In the genomic region with DNA sequence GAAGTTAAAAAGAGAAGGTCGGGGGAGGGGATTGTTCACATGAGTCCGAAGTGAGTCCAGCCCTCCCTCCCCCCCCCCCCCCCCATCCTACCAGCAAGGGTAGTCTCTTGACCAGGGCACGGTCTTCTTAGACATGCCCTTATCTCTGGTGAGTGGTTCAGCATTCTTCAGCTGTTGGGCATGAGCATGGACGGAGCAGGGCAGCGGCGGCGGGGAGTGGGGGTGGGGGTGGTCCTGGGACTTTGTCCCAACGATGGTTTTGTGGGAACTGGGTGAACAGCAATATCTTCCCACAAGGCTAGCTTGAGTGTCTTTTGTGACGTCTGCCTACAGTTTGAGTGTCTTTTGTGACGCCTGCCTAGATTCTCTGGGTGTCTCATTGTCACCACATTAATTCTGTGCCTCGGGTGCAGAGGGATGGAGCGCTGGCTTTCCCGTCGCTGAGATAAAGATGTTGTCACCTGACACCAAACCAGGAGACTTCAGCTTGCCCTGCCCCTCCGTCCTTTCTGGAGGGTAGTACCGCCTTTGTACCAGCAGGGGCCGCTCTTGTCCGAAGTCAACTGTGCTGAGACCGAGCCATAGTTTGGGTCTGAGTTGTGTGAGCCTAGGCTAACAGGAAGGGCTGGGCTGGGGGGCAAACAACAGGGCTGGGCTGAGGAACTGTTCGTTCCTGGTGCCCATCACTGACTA, we compare ENCODE assay signal across 8 mouse cellular contexts. TPM values are rescaled to one million over a fixed set of nuclear protein-coding genes. Genes with fewer than 3 reads are reported as not detected.
A peak's percentile ranks its signal among the peaks of the same experiment; 100 is the strongest.
DNase-seq lines count a peak whose midpoint lies in the region; ATAC-seq and TF ChIP-seq lines count a peak whose summit lies in the region.

No protein-coding gene starts in this region.

- no peaks in the 10 kb centered on the region for H3K36me3 ChIP-seq in E14TG2a.4 (ENCODE audit: insufficient read depth, low read length)
- H3K36me3 ChIP-seq in forebrain, embryonic 13.5 days (ENCODE audit: poor library complexity, severe bottlenecking): no peaks in the 10 kb centered on the region
- no peaks in the 10 kb centered on the region for H3K36me3 ChIP-seq in liver, postnatal 0 days (replicated peaks; ENCODE audit: insufficient read depth, low read length)
- no peaks in the 10 kb centered on the region for H3K36me3 ChIP-seq in neural tube, embryonic 13.5 days
- no peaks in the 10 kb centered on the region for H3K36me3 ChIP-seq in testis, adult 2 months (ENCODE audit: control insufficient read depth, insufficient read depth, low read length)

- TF ChIP-seq EP300 in liver, postnatal 0 days (IDR thresholded peaks at IDR 0.05; ENCODE audit: low read depth): no peak

- no peak overlapping the region for H3K27ac ChIP-seq in forebrain, embryonic 13.5 days
- H3K27ac ChIP-seq in liver, postnatal 0 days (ENCODE audit: low read depth): no peak overlapping the region; the same call in 1 of the 2 replicates
- no peak overlapping the region; the same call in 1 of the 2 replicates for H3K27ac ChIP-seq in neural tube, embryonic 13.5 days (replicated peaks)
- peak overlapping the region; percentile 71 for H3K27ac ChIP-seq in testis, adult 2 months (ENCODE audit: control insufficient read depth, insufficient read depth, low read depth, low read length)

- H3K27me3 ChIP-seq in E14TG2a.4 (ENCODE audit: insufficient read depth, low read length): no peaks in the 10 kb centered on the region
- 0 out of 2 replicates have a peak, but pooled peaks cover 2% of the 10 kb centered on the region for H3K27me3 ChIP-seq in forebrain, embryonic 13.5 days
- H3K27me3 ChIP-seq in liver, postnatal 0 days (ENCODE audit: insufficient read depth, low read length): no peaks in the 10 kb centered on the region
- H3K27me3 ChIP-seq in neural tube, embryonic 13.5 days: no peaks in the 10 kb centered on the region
- H3K27me3 ChIP-seq in testis, adult 2 months (ENCODE audit: control insufficient read depth, insufficient read depth, low read length): no peaks in the 10 kb centered on the region

- ATAC-seq in forebrain, embryonic 13.5 days: peak; percentile 92
- peak; percentile 84 for ATAC-seq in liver, postnatal 0 days
- ATAC-seq in neural tube, embryonic 13.5 days (ENCODE audit: low read depth): peak; percentile 93

- under 1% methylated on average over 19 of the region's 20 CpGs for WGBS in forebrain, embryonic 13.5 days
- under 1% methylated on average over 20 of the region's 20 CpGs for WGBS in liver, postnatal 0 days (ENCODE audit: insufficient replicate concordance)
- 1% methylated on average over 20 of the region's 20 CpGs for whole genome bisulfite sequencing in neural tube, embryonic 13.5 days

- H3K9ac ChIP-seq in forebrain, embryonic 13.5 days: peak overlapping the region; percentile 60
- no peak overlapping the region for H3K9ac ChIP-seq in liver, postnatal 0 days (replicated peaks)
- H3K9ac ChIP-seq in neural tube, embryonic 13.5 days: peak overlapping the region; percentile 59

- DNase-seq in c-Kit-positive CD71-positive TER-119-negative erythroid progenitor cells, embryonic 14.5 days (ENCODE audit: low read depth): peak; percentile 88
- peak; percentile 94 to 96 for DNase-seq in heart, postnatal 10 days
- DNase-seq in kidney, postnatal 4 days: peak; percentile 91 to 92
- DNase-seq in liver, postnatal 0 days: peak; percentile 90

- no peaks in the 10 kb centered on the region for H3K9me3 ChIP-seq in E14TG2a.4 (ENCODE audit: low read length)
- H3K9me3 ChIP-seq in forebrain, embryonic 13.5 days (replicated peaks): no peaks in the 10 kb centered on the region
- H3K9me3 ChIP-seq in liver, postnatal 0 days (ENCODE audit: low read length): no peaks in the 10 kb centered on the region
- no peaks in the 10 kb centered on the region for H3K9me3 ChIP-seq in neural tube, embryonic 13.5 days

- H3K4me2 ChIP-seq in forebrain, embryonic 13.5 days: peak overlapping the region; percentile 60
- peak overlapping the region; percentile 49 for H3K4me2 ChIP-seq in liver, postnatal 0 days (ENCODE audit: low read depth, low read length)
- H3K4me2 ChIP-seq in neural tube, embryonic 13.5 days: peak overlapping the region; percentile 58

- peak; percentile 100 for TF ChIP-seq CTCF in E14TG2a.4 (conservative IDR thresholded peaks at IDR 0.05; ENCODE audit: low read length)
- TF ChIP-seq CTCF in liver, postnatal 0 days (IDR thresholded peaks at IDR 0.05; ENCODE audit: low read depth): peak; percentile 99
- TF ChIP-seq CTCF in testis, adult 2 months (IDR thresholded peaks at IDR 0.05; ENCODE audit: control insufficient read depth, insufficient read depth, insufficient replicate concordance, low read depth, low read length): peak; percentile 97

- intact Hi-C loops in heart, postnatal 10 days (cut with DNase I): loop anchor here (1.0 to 2.0 kb wide), 2 partner anchors 26 to 33 kb away; no protein-coding TSS in a partner anchor

- peak overlapping the region; percentile 74 for H3K4me3 ChIP-seq in E14TG2a.4 (replicated peaks; ENCODE audit: low read length)
- H3K4me3 ChIP-seq in forebrain, embryonic 13.5 days: peak overlapping the region; percentile 27
- H3K4me3 ChIP-seq in liver, postnatal 0 days (ENCODE audit: low read depth, low read length): 0 out of 2 replicates have a peak overlapping the region, but pooled peaks have one; percentile 3
- peak overlapping the region; percentile 30 for H3K4me3 ChIP-seq in neural tube, embryonic 13.5 days
- peak overlapping the region; percentile 80 for H3K4me3 ChIP-seq in testis, adult 2 months (ENCODE audit: control insufficient read depth, low read depth, low read length)

- TF ChIP-seq POLR2A in testis, adult 2 months (IDR thresholded peaks at IDR 0.05; ENCODE audit: control insufficient read depth, low read depth, low read length): peak; percentile 68; the same call in 1 of the 2 replicates

- H3K4me1 ChIP-seq in E14TG2a.4 (replicated peaks; ENCODE audit: low read depth, low read length): peaks cover 53% of the 10 kb centered on the region
- H3K4me1 ChIP-seq in forebrain, embryonic 13.5 days: peaks cover 12% of the 10 kb centered on the region
- peaks cover 5% of the 10 kb centered on the region; the same call in 1 of the 2 replicates for H3K4me1 ChIP-seq in liver, postnatal 0 days (ENCODE audit: insufficient read depth)
- peaks cover 12% of the 10 kb centered on the region; the same call in 1 of the 2 replicates for H3K4me1 ChIP-seq in neural tube, embryonic 13.5 days (replicated peaks)
- H3K4me1 ChIP-seq in testis, adult 2 months (ENCODE audit: control insufficient read depth, insufficient read depth, low read length): no peaks in the 10 kb centered on the region; the same call in 1 of the 2 replicates

RNA-seq across cellular contexts. Expression of gene Arhgef2, which starts 1.4 kb away (rescaled TPM):
- 151 and 162 TPM in 2 replicates for polyA plus RNA-seq in forebrain, embryonic 13.5 days (2015; fragmentation: Nextera tagmentation; extraction: Ambion mirVana)
- 10 to 100 TPM; 89.5 to 96.3 TPM for total RNA-seq in heart, postnatal 10 days (2021)
- 13.7 and 13.8 TPM in 2 replicates for polyA plus RNA-seq in liver, postnatal 0 days (2015; fragmentation: Nextera tagmentation; extraction: Ambion mirVana)
- polyA plus RNA-seq in neural tube, embryonic 13.5 days (2015; fragmentation: Nextera tagmentation; extraction: Ambion mirVana): 146 and 157 TPM in 2 replicates
- 512 and 614 TPM in 2 replicates for polyA plus RNA-seq in testis, adult 2 months (2012; rRNA removed)

RNA-seq across cellular contexts. Expression of gene Ssr2, which starts 31.5 kb away (rescaled TPM):
- 139 and 143 TPM in 2 replicates for polyA plus RNA-seq in forebrain, embryonic 13.5 days (2015; fragmentation: Nextera tagmentation; extraction: Ambion mirVana)
- total RNA-seq in heart, postnatal 10 days (2021): 100 to 1,000 TPM; 127 to 130 TPM
- polyA plus RNA-seq in liver, postnatal 0 days (2015; fragmentation: Nextera tagmentation; extraction: Ambion mirVana): 141 and 155 TPM in 2 replicates
- polyA plus RNA-seq in neural tube, embryonic 13.5 days (2015; fragmentation: Nextera tagmentation; extraction: Ambion mirVana): 157 and 164 TPM in 2 replicates
- 128 and 161 TPM in 2 replicates for polyA plus RNA-seq in testis, adult 2 months (2012; rRNA removed)

RNA-seq across cellular contexts. Expression of gene Rxfp4, which starts 45.7 kb away (rescaled TPM):
- not detected in 2 replicates for polyA plus RNA-seq in forebrain, embryonic 13.5 days (2015; fragmentation: Nextera tagmentation; extraction: Ambion mirVana)
- total RNA-seq in heart, postnatal 10 days (2021): not detected
- polyA plus RNA-seq in liver, postnatal 0 days (2015; fragmentation: Nextera tagmentation; extraction: Ambion mirVana): not detected in 2 replicates
- polyA plus RNA-seq in neural tube, embryonic 13.5 days (2015; fragmentation: Nextera tagmentation; extraction: Ambion mirVana): not detected in 2 replicates
- not detected in 2 replicates for polyA plus RNA-seq in testis, adult 2 months (2012; rRNA removed)

RNA-seq across cellular contexts. Expression of gene Ubqln4, which starts 53.7 kb away (rescaled TPM):
- polyA plus RNA-seq in forebrain, embryonic 13.5 days (2015; fragmentation: Nextera tagmentation; extraction: Ambion mirVana): 43.5 and 47.5 TPM in 2 replicates
- total RNA-seq in heart, postnatal 10 days (2021): 10 to 100 TPM; 56.5 to 57.2 TPM
- 12.5 and 13.5 TPM in 2 replicates for polyA plus RNA-seq in liver, postnatal 0 days (2015; fragmentation: Nextera tagmentation; extraction: Ambion mirVana)
- polyA plus RNA-seq in neural tube, embryonic 13.5 days (2015; fragmentation: Nextera tagmentation; extraction: Ambion mirVana): 38.4 and 40.6 TPM in 2 replicates
- polyA plus RNA-seq in testis, adult 2 months (2012; rRNA removed): 51.4 and 55.3 TPM in 2 replicates

RNA-seq across cellular contexts. Expression of gene Lamtor2, which starts 54.3 kb away (rescaled TPM):
- 170 and 180 TPM in 2 replicates for polyA plus RNA-seq in forebrain, embryonic 13.5 days (2015; fragmentation: Nextera tagmentation; extraction: Ambion mirVana)
- 10 to 100 TPM; 87.3 to 94.0 TPM for total RNA-seq in heart, postnatal 10 days (2021)
- polyA plus RNA-seq in liver, postnatal 0 days (2015; fragmentation: Nextera tagmentation; extraction: Ambion mirVana): 104 and 106 TPM in 2 replicates
- polyA plus RNA-seq in neural tube, embryonic 13.5 days (2015; fragmentation: Nextera tagmentation; extraction: Ambion mirVana): 161 and 170 TPM in 2 replicates
- polyA plus RNA-seq in testis, adult 2 months (2012; rRNA removed): 46.9 and 53.9 TPM in 2 replicates

Comparison
In these comparisons a context has a peak if more than half of its experiments do, and no peak if none do; other contexts are left out.
1. H3K4me3 ChIP-seq: peak in every context shown above with its lines; median percentile 80 in testis, adult 2 months; 74 in E14TG2a.4; 30 in neural tube, embryonic 13.5 days; 27 in forebrain, embryonic 13.5 days; 3 in liver, postnatal 0 days.